Mouse (Mus musculus) CH12.LX (cell line): ENCODE data around the gene Acvr2b. TPM values are rescaled to one million over a fixed set of nuclear protein-coding genes. Genes with fewer than 3 reads are reported as not detected.

Experiments used
- DNase-seq: peaks from one replicate; pipeline ENCODE4 v3.0.0-alpha.2; 2013; ENCODE audit errors: extremely low read depth
- H3K27ac ChIP-seq: 2 replicates; pipeline ENCODE4 v1.5.1; 2012; ENCODE audit warnings: low read depth, mild to moderate bottlenecking, control low read depth, moderate library complexity; ENCODE audit not compliant: insufficient read depth
- H3K27me3 ChIP-seq: replicated peaks from 2 replicates; pipeline ENCODE3; 2012; ENCODE audit warnings: inconsistent platforms
- H3K36me3 ChIP-seq, 2 experiments: replicated peaks in 1 of 2; 2 replicates each; pipeline versions ENCODE3 to v1.6.1; 2012; ENCODE audit warnings: inconsistent platforms in 1 of 2, low read length in 1 of 2, mild to moderate bottlenecking in 1 of 2, mixed read lengths in 1 of 2, moderate library complexity in 1 of 2; ENCODE audit not compliant: control insufficient read depth in 1 of 2, insufficient read depth in 1 of 2
- H3K4me1 ChIP-seq, 2 experiments: 2 replicates each; pipeline ENCODE4 v1.6.1; 2012; ENCODE audit warnings: inconsistent platforms in 1 of 2, moderate library complexity in 1 of 2; ENCODE audit not compliant: insufficient read depth in 2 of 2, control insufficient read depth in 1 of 2
- H3K4me2 ChIP-seq: 2 replicates; pipeline ENCODE4 v1.6.1; 2012; ENCODE audit warnings: low read depth, mild to moderate bottlenecking, control low read depth; ENCODE audit not compliant: poor library complexity, insufficient read depth, severe bottlenecking
- H3K4me3 ChIP-seq, 3 experiments: fragments of 150-350 bp in 1 of 3; sonication (generic) in 1 of 3; replicated peaks in 1 of 3; 2 replicates each; pipeline versions ENCODE3 to v1.5.1; 2011 to 2012; ENCODE audit warnings: low read depth in 2 of 3, low read length in 2 of 3, mild to moderate bottlenecking in 2 of 3, moderate library complexity in 2 of 3, control low read depth in 1 of 3, improper control_type of control experiment in 1 of 3, inconsistent platforms in 1 of 3, mixed read lengths in 1 of 3; ENCODE audit not compliant: poor library complexity in 1 of 3
- H3K79me2 ChIP-seq: replicated peaks from 2 replicates; pipeline ENCODE4 v1.6.1; 2012; ENCODE audit warnings: mild to moderate bottlenecking, moderate library complexity; ENCODE audit not compliant: control insufficient read depth, poor library complexity, insufficient read depth, severe bottlenecking; ENCODE audit errors: extremely low read depth
- H3K9ac ChIP-seq: 2 replicates; pipeline ENCODE4 v1.6.1; 2012; ENCODE audit warnings: low read depth, mild to moderate bottlenecking, control low read depth, moderate library complexity; ENCODE audit not compliant: insufficient read depth
- H3K9me3 ChIP-seq: replicated peaks from 2 replicates; pipeline ENCODE3; 2012; ENCODE audit warnings: low read length, inconsistent platforms, mixed read lengths
- BHLHE40 ChIP-seq: IDR thresholded peaks from 2 replicates; pipeline ENCODE4 v1.6.1; 2011; ENCODE audit warnings: mild to moderate bottlenecking, low read depth, low read length, improper control_type of control experiment
- CHD1 ChIP-seq: IDR thresholded peaks from 2 replicates; pipeline ENCODE4 v1.6.1; 2012; ENCODE audit warnings: low read depth, low read length, improper control_type of control experiment, inconsistent platforms
- CHD2 ChIP-seq: IDR thresholded peaks from 2 replicates; pipeline ENCODE4 v1.6.1; 2011; ENCODE audit warnings: low read length, improper control_type of control experiment
- ELF1 ChIP-seq: IDR thresholded peaks from 2 replicates; pipeline ENCODE4 v1.6.1; 2014; ENCODE audit warnings: low read depth, mild to moderate bottlenecking, inconsistent platforms, low read length, improper control_type of control experiment
- IRF4 ChIP-seq: IDR thresholded peaks from 2 replicates; pipeline ENCODE4 v1.6.1; 2014; ENCODE audit warnings: low read depth, mild to moderate bottlenecking, inconsistent platforms, low read length, improper control_type of control experiment
- KAT2A ChIP-seq: IDR thresholded peaks from 2 replicates; pipeline ENCODE4 v1.6.1; 2012; ENCODE audit warnings: low read length, improper control_type of control experiment, inconsistent platforms; ENCODE audit not compliant: insufficient replicate concordance
- MAZ ChIP-seq: IDR thresholded peaks from 2 replicates; pipeline ENCODE4 v1.6.1; 2012; ENCODE audit warnings: low read depth, mild to moderate bottlenecking, inconsistent platforms, low read length, improper control_type of control experiment, moderate library complexity
- MEF2A ChIP-seq: IDR thresholded peaks from 2 replicates; pipeline ENCODE4 v1.6.1; 2014; ENCODE audit warnings: low read depth, mild to moderate bottlenecking, inconsistent platforms, low read length, improper control_type of control experiment, borderline replicate concordance
- MYC ChIP-seq: IDR thresholded peaks from 2 replicates; pipeline ENCODE4 v1.6.1; 2011; ENCODE audit warnings: low read depth, mild to moderate bottlenecking, improper control_type of control experiment, low read length
- NELFE ChIP-seq: IDR thresholded peaks from 2 replicates; pipeline ENCODE4 v1.6.1; 2011; ENCODE audit warnings: low read depth, low read length, improper control_type of control experiment
- NRF1 ChIP-seq: IDR thresholded peaks from 2 replicates; pipeline ENCODE4 v1.6.1; 2014; ENCODE audit warnings: low read depth, mild to moderate bottlenecking, inconsistent platforms, low read length, improper control_type of control experiment, moderate library complexity
- PAX5 ChIP-seq: IDR thresholded peaks from 2 replicates; pipeline ENCODE4 v1.6.1; 2012; ENCODE audit warnings: low read length, inconsistent platforms, mixed read lengths
- POLR2A ChIP-seq: IDR thresholded peaks from 2 replicates; pipeline ENCODE4 v1.6.1; 2011; ENCODE audit warnings: low read depth, mild to moderate bottlenecking, improper control_type of control experiment, low read length
- TBP ChIP-seq: conservative IDR thresholded peaks from 2 replicates; pipeline ENCODE4 v1.6.1; 2011; ENCODE audit warnings: low read depth, low read length, improper control_type of control experiment
- UBTF ChIP-seq: IDR thresholded peaks from 2 replicates; pipeline ENCODE4 v1.6.1; 2012; ENCODE audit warnings: low read depth, mild to moderate bottlenecking, inconsistent platforms, low read length, improper control_type of control experiment, moderate library complexity
- USF2 ChIP-seq: conservative IDR thresholded peaks from 2 replicates; pipeline ENCODE4 v1.6.1; 2011; ENCODE audit warnings: low read depth, low read length, improper control_type of control experiment
- dilution Hi-C: fragments of 300-500 bp; cut with MboI; formaldehyde crosslinking; loops from 2 replicates; pipeline ENCODE4 v1.14.3; 2020; ENCODE audit warnings: low sequenced_read_pairs; ENCODE audit not compliant: extremely low pct_unique_long_range_greater_than_20kb, extremely low pct_ligation_motif_present
- in situ Hi-C: fragments of 300-500 bp; cut with MboI; formaldehyde crosslinking; loops from 3 replicates; pipeline ENCODE4 v1.14.3; 2019; ENCODE audit warnings: low sequenced_read_pairs, low pct_ligation_motif_present, low pct_unique_long_range_greater_than_20kb, mixed read lengths
- polyA plus RNA-seq: library from polyadenylated mRNA; unstranded; fragments of >175 nt; gene quantifications from 2 replicates; pipeline ENCODE4 v1.2.1, GENCODE M21; 2012; ENCODE audit warnings: low read depth; ENCODE audit not compliant: insufficient read length
- total RNA-seq, 2 experiments: library from RNA; depleted of rRNA; stranded (reverse); fragments of 300-350 nt in 1 of 2; fragments of >200 nt in 1 of 2; gene quantifications; 2 replicates each; pipeline ENCODE4 v1.2.3; 2012 to 2014

Gene Acvr2b
- total and polyA plus RNA-seq, 3 experiments, result 0.30 to 1.5 (median 0.66) TPM

GRCm38 (mm10) chr9:119375008-119375407, 26.9 kb upstream of the Acvr2b start:
- Histone ChIP-seq H3K4me1 (peaks cover 0 to 8% of the 10 kb centered on the region in 2 experiments; a peak in 1 of 4 replicates), H3K27ac (no peak overlapping the region), H3K36me3 (peaks cover 13 to 22% of the 10 kb centered on the region in 2 experiments), H3K9ac (no peak overlapping the region), H3K4me2 (no peak overlapping the region), H3K4me3 (no peak overlapping the region), H3K9me3 (no peaks in the 10 kb centered on the region), H3K79me2 (no peaks in the 10 kb centered on the region), H3K27me3 (no peaks in the 10 kb centered on the region)
- TF ChIP-seq MAZ, result no peak
- TF ChIP-seq USF2, result no peak
- TF ChIP-seq ELF1, result no peak
- no peak for TF ChIP-seq UBTF
- no peak for TF ChIP-seq MEF2A
- no peak for TF ChIP-seq PAX5
- TF ChIP-seq NELFE, result no peak
- no peak for TF ChIP-seq POLR2A
- no peak for TF ChIP-seq CHD2
- DNase-seq, result no peak
- in situ Hi-C loops (no loop called here), dilution Hi-C loops (no loop called here)

GRCm38 (mm10) chr9:119375556-119375955, 26.4 kb upstream of the Acvr2b start:
- Histone ChIP-seq H3K79me2 (no peaks in the 10 kb centered on the region), H3K36me3 (peaks cover 15 to 26% of the 10 kb centered on the region in 2 experiments), H3K4me2 (no peak overlapping the region), H3K4me1 (peaks cover 0 to 8% of the 10 kb centered on the region in 2 experiments; a peak in 1 of 4 replicates), H3K27ac (no peak overlapping the region), H3K9me3 (no peaks in the 10 kb centered on the region), H3K9ac (no peak overlapping the region), H3K27me3 (no peaks in the 10 kb centered on the region), H3K4me3 (no peak overlapping the region)
- TF ChIP-seq ELF1, result no peak
- DNase-seq, result no peak
- dilution Hi-C loops, result no loop called here
- in situ Hi-C loops, result no loop called here

- Histone ChIP-seq H3K9ac (no peak overlapping the region), H3K4me1 (peaks cover 0 to 8% of the 10 kb centered on the region in 2 experiments; a peak in 1 of 4 replicates), H3K9me3 (no peaks in the 10 kb centered on the region), H3K4me2 (no peak overlapping the region), H3K27me3 (no peaks in the 10 kb centered on the region), H3K36me3 (peaks cover 17 to 38% of the 10 kb centered on the region in 2 experiments), H3K79me2 (no peaks in the 10 kb centered on the region), H3K27ac (no peak overlapping the region), H3K4me3 (no peak overlapping the region)
- dilution Hi-C loops (no loop called here), in situ Hi-C loops (no loop called here)
- no peak for DNase-seq
- TF ChIP-seq UBTF (no peak), KAT2A (no peak), TBP (no peak), MEF2A (no peak), BHLHE40 (no peak), ELF1 (no peak), CHD1 (no peak), MYC (no peak), IRF4 (no peak), NELFE (no peak), NRF1 (no peak)
Observed at GRCm38 (mm10) chr9:119378231-119378630, 23.7 kb upstream of the Acvr2b start.
